Mouse (Mus musculus): ENCODE data around the gene Dync1li2. TPM values are rescaled to one million over a fixed set of nuclear protein-coding genes. Genes with fewer than 3 reads are reported as not detected.

Dync1li2 gene
- total and polyA plus RNA-seq, 2 experiments from 2014 or later, result 73.4 to 80.5 TPM

- Histone ChIP-seq H3K9ac (replicated peaks; ENCODE audit: low read length, poor library complexity, severe bottlenecking) (no peak overlapping the region), H3K27me3 (ENCODE audit: insufficient read depth, low read length) (no peaks in the 10 kb centered on the region), H3K27ac (ENCODE audit: low read depth, low read length) (peak overlapping the region; percentile 38; the same call in 1 of the 2 replicates), H3K36me3 (ENCODE audit: insufficient read depth, low read length) (peaks cover 64% of the 10 kb centered on the region), H3K4me2 (ENCODE audit: low read depth, low read length, poor library complexity, severe bottlenecking) (no peak overlapping the region), H3K9me3 (ENCODE audit: low read length) (no peaks in the 10 kb centered on the region), H3K4me1 (ENCODE audit: insufficient read depth, low read length) (no peaks in the 10 kb centered on the region; the same call in 1 of the 2 replicates), H3K4me3 (ENCODE audit: low read depth, low read length) (no peak overlapping the region)
- ATAC-seq (ENCODE audit: low FRiP score) (no peak), DNase-seq (ENCODE audit: low spot score) (no peak)
- no peak for TF ChIP-seq CTCF (IDR thresholded peaks at IDR 0.05)
- 92% methylated on average over 4 of the region's 4 CpGs for WGBS
These were observed 6.3 kb downstream of the Dync1li2 start for GRCm38 (mm10) chr8:104436591-104436990.

- no peak overlapping the region for H3K9ac ChIP-seq (replicated peaks; ENCODE audit: low read length, poor library complexity, severe bottlenecking)
- H3K36me3 ChIP-seq (ENCODE audit: insufficient read depth, low read length), result peaks cover 69% of the 10 kb centered on the region
- ATAC-seq (ENCODE audit: low FRiP score), result peak; percentile 91
- H3K27ac ChIP-seq (ENCODE audit: low read depth, low read length), result peak overlapping the region; percentile 38; the same call in 1 of the 2 replicates
- peak; percentile 96 for DNase-seq (ENCODE audit: low spot score)
- WGBS, result 45% methylated on average over 12 of the region's 12 CpGs
- no peaks in the 10 kb centered on the region for H3K27me3 ChIP-seq (ENCODE audit: insufficient read depth, low read length)
- H3K4me2 ChIP-seq (ENCODE audit: low read depth, low read length, poor library complexity, severe bottlenecking), result peak overlapping the region; percentile 15; the same call in 1 of the 2 replicates
- no peak for TF ChIP-seq CTCF (IDR thresholded peaks at IDR 0.05)
- no peaks in the 10 kb centered on the region for H3K9me3 ChIP-seq (ENCODE audit: low read length)
- H3K4me3 ChIP-seq (ENCODE audit: low read depth, low read length), result no peak overlapping the region
- H3K4me1 ChIP-seq (ENCODE audit: insufficient read depth, low read length), result no peaks in the 10 kb centered on the region; the same call in 1 of the 2 replicates
These were observed 6.8 kb downstream of the Dync1li2 start for GRCm38 (mm10) chr8:104436038-104436437.

GRCm38 (mm10) chr8:104434826-104435354 lies 8.0 kb downstream of the Dync1li2 start:
- no peak overlapping the region for H3K27ac ChIP-seq (ENCODE audit: low read depth, low read length)
- H3K4me2 ChIP-seq (ENCODE audit: low read depth, low read length, poor library complexity, severe bottlenecking), result no peak overlapping the region
- H3K9ac ChIP-seq (replicated peaks; ENCODE audit: low read length, poor library complexity, severe bottlenecking), result no peak overlapping the region
- no peak for DNase-seq (ENCODE audit: low spot score)
- WGBS, result 81% methylated on average over 18 of the region's 18 CpGs
- TF ChIP-seq CTCF (IDR thresholded peaks at IDR 0.05), result peak; percentile 56
- no peaks in the 10 kb centered on the region for H3K9me3 ChIP-seq (ENCODE audit: low read length)
- ATAC-seq (ENCODE audit: low FRiP score), result no peak; the same call in 1 of the 2 replicates
- H3K4me1 ChIP-seq (ENCODE audit: insufficient read depth, low read length), result no peaks in the 10 kb centered on the region
- peaks cover 78% of the 10 kb centered on the region for H3K36me3 ChIP-seq (ENCODE audit: insufficient read depth, low read length)
- H3K4me3 ChIP-seq (ENCODE audit: low read depth, low read length), result no peak overlapping the region
- no peaks in the 10 kb centered on the region for H3K27me3 ChIP-seq (ENCODE audit: insufficient read depth, low read length)

GRCm38 (mm10) chr8:104434275-104434674 lies 8.6 kb downstream of the Dync1li2 start:
- no peak for ATAC-seq (ENCODE audit: low FRiP score)
- Histone ChIP-seq H3K36me3 (ENCODE audit: insufficient read depth, low read length) (peaks cover 76% of the 10 kb centered on the region), H3K4me1 (ENCODE audit: insufficient read depth, low read length) (no peaks in the 10 kb centered on the region), H3K27me3 (ENCODE audit: insufficient read depth, low read length) (no peaks in the 10 kb centered on the region), H3K4me2 (ENCODE audit: low read depth, low read length, poor library complexity, severe bottlenecking) (no peak overlapping the region), H3K9me3 (ENCODE audit: low read length) (no peaks in the 10 kb centered on the region), H3K4me3 (ENCODE audit: low read depth, low read length) (no peak overlapping the region), H3K9ac (replicated peaks; ENCODE audit: low read length, poor library complexity, severe bottlenecking) (no peak overlapping the region), H3K27ac (ENCODE audit: low read depth, low read length) (no peak overlapping the region)
- peak; percentile 33 for DNase-seq (ENCODE audit: low spot score)
- TF ChIP-seq CTCF (IDR thresholded peaks at IDR 0.05), result peak; percentile 27; the same call in 1 of the 2 replicates
- 74% methylated on average over 4 of the region's 4 CpGs for WGBS

GRCm38 (mm10) chr8:104433191-104433842 lies 9.5 kb downstream of the Dync1li2 start:
- Histone ChIP-seq H3K27ac (ENCODE audit: low read depth, low read length) (no peak overlapping the region), H3K4me3 (ENCODE audit: low read depth, low read length) (no peak overlapping the region), H3K4me2 (ENCODE audit: low read depth, low read length, poor library complexity, severe bottlenecking) (no peak overlapping the region), H3K9ac (replicated peaks; ENCODE audit: low read length, poor library complexity, severe bottlenecking) (no peak overlapping the region), H3K9me3 (ENCODE audit: low read length) (no peaks in the 10 kb centered on the region), H3K36me3 (ENCODE audit: insufficient read depth, low read length) (peaks cover 69% of the 10 kb centered on the region), H3K27me3 (ENCODE audit: insufficient read depth, low read length) (no peaks in the 10 kb centered on the region), H3K4me1 (ENCODE audit: insufficient read depth, low read length) (no peaks in the 10 kb centered on the region)
- DNase-seq (ENCODE audit: low spot score) (no peak), ATAC-seq (ENCODE audit: low FRiP score) (no peak)
- WGBS, result 92% methylated on average over 5 of the region's 5 CpGs
- no peak for TF ChIP-seq CTCF (IDR thresholded peaks at IDR 0.05)

- no peak for TF ChIP-seq CTCF (IDR thresholded peaks at IDR 0.05)
- Histone ChIP-seq H3K27ac (ENCODE audit: low read depth, low read length) (no peak overlapping the region), H3K9ac (replicated peaks; ENCODE audit: low read length, poor library complexity, severe bottlenecking) (no peak overlapping the region), H3K4me3 (ENCODE audit: low read depth, low read length) (no peak overlapping the region), H3K9me3 (ENCODE audit: low read length) (no peaks in the 10 kb centered on the region), H3K4me1 (ENCODE audit: insufficient read depth, low read length) (no peaks in the 10 kb centered on the region), H3K4me2 (ENCODE audit: low read depth, low read length, poor library complexity, severe bottlenecking) (no peak overlapping the region), H3K27me3 (ENCODE audit: insufficient read depth, low read length) (no peaks in the 10 kb centered on the region), H3K36me3 (ENCODE audit: insufficient read depth, low read length) (peaks cover 74% of the 10 kb centered on the region)
- 94% methylated on average over 6 of the region's 6 CpGs for WGBS
- ATAC-seq (ENCODE audit: low FRiP score), result no peak
- DNase-seq (ENCODE audit: low spot score), result no peak
These were observed 10.2 kb downstream of the Dync1li2 start for GRCm38 (mm10) chr8:104432656-104433055.
